Mouse (Mus musculus) urinary bladder, postnatal 36 days (tissue): ENCODE measurements around the gene Unc5b.

Experiments
- DNase-seq, 2 experiments: peaks; one replicate each; pipeline ENCODE4 v3.0.0; 2022; ENCODE audit warnings: low spot score in 2 of 2, mixed read lengths in 1 of 2

Gene Unc5b

GRCm38 (mm10) chr10:60821311-60821710 is 10.1 kb downstream of the Unc5b start:
- no peak for DNase-seq

DNA sequence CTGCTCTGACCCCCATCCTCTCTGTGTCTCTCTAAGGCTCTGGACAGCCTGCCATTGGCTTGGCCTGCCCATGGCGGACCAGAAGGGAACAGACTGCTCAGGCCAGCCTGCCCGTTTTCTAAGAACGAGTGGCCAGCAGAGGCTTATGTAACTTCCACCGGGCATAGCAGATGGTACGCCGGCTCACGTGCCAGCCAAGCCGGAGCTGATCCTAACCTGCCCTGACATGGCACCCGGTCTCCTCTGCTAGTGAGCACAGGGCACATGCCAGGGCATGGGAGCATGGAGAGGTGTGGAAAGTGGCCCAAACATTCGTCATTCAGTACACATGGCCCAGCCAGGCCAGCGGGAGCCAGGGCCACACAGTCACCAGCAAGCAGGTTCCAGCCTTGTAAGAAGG is 10.8 kb downstream of the Unc5b start:
- DNase-seq = peak; percentile 69 to 82

DNA sequence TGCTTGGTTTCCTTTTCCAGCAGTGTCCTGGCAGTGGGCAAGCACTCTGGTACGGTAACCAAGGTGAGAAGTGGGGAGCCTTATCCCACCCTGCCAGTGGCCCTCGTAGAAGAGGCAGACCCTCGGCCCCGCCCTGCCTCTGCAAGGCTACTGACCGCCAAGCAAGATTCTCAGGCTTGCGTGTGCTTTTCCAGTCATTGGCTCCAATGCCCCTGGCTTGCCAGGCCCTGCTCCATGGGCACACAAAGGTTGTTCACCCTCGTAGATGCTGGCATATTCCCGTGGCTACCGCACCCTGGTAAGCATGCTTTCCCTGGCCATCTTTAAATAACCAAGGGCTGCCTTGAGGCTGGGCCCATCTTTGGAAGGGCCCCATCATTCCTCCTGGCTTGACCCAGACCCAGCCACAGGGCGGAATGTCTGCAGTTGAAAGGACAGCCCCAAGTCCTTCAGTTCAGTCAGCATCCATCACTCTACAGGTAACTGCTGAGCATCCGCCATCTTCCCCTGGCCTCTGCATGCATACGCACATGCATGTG is 11.7 kb downstream of the Unc5b start:
- no peak for DNase-seq

GRCm38 (mm10) chr10:60819179-60819578 is 12.2 kb downstream of the Unc5b start:
- no peak for DNase-seq

DNA sequence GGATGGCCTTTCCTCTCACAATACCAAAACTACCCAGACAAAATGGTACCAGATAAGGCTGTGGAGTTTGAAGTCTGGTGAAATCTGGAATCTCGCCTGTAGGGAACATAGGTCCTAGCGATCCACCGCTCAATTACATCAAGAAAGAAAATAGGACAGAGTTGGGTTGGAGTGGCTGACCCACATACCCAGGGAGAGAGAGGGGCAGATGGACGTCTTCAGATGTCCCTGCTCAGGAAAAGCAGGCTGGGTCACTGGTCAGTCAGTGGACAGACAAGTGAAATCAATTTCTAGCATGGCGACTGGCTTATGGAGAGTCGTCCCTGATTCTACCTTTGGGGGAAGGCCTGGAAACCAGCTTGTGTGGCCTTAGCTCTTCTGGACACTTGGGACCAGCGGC is 12.7 kb downstream of the Unc5b start:
- DNase-seq = no peak

GRCm38 (mm10) chr10:60817868-60818267 is 13.5 kb downstream of the Unc5b start:
- no peak for DNase-seq

GRCm38 (mm10) chr10:60816872-60817648 is 14.3 kb downstream of the Unc5b start:
- DNase-seq = peak in 1 of 2 experiments; percentile 71

GRCm38 (mm10) chr10:60815855-60816254 is 15.5 kb downstream of the Unc5b start:
- no peak for DNase-seq

DNA sequence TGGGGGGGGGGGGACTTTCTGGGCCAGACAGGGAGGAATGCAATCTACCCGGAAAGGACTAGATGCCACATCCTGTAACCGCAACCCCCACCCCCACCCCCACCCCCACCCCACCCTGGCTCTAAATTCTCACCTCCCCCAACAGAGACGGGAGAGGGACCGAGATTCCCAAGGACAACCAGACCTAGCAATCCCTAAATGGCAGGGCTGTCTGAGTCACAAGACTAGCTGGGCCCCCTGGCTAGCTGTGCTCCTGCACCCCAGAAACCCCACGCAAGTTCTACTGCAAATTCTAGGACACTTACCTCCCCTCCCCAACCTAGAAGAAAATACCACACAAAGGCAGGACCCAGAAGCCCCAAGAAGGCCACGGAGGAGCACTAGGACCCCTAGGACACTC is 16.3 kb downstream of the Unc5b start:
- DNase-seq = no peak

GRCm38 (mm10) chr10:60814444-60815057 is 16.8 kb downstream of the Unc5b start:
- DNase-seq = peak in 1 of 2 experiments; percentile 46

DNA sequence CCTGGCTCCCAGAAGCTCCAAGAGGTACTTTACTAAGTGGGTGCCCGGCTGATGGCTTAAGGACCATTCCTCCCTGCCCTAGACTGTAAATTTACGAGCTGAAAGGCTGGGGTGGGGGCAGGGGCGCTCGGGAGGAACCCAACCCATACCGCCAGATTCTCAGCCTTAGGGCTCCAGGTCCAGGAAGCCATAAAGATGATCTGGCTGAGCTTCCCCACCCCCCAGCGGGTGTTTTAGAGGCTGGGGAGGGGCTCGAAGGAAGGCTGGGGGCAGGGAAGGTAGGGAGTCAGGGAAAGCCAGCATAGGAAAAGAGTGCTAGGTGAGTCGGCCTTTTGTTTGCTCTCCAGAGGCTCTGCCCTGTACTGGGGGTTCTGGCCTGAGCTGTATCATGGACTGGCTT is 17.8 kb downstream of the Unc5b start:
- no peak for DNase-seq

GRCm38 (mm10) chr10:60811792-60812525 is 19.4 kb downstream of the Unc5b start:
- no peak for DNase-seq

- DNase-seq = no peak
These were observed 22.9 kb downstream of the Unc5b start for GRCm38 (mm10) chr10:60808447-60808846.

GRCm38 (mm10) chr10:60807531-60808185 is 23.7 kb downstream of the Unc5b start:
- DNase-seq = peak in 1 of 2 experiments; percentile 61

DNA sequence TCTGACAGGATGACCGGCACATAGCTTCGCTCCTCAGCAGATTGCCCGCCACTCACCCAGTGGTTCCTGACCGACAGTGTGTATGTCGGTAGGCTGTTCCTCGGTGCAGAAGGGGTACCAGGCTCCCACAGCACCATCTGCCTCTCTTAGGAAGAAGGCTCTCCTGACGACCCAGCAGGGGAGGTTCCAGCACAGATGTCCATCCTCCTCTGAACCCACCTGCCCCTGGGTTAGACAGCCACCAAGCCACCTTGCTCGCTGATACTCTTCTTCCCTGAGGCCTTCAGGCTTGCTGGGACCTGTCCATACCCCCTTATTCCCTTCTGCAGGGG is 25.2 kb downstream of the Unc5b start:
- DNase-seq = no peak

DNA sequence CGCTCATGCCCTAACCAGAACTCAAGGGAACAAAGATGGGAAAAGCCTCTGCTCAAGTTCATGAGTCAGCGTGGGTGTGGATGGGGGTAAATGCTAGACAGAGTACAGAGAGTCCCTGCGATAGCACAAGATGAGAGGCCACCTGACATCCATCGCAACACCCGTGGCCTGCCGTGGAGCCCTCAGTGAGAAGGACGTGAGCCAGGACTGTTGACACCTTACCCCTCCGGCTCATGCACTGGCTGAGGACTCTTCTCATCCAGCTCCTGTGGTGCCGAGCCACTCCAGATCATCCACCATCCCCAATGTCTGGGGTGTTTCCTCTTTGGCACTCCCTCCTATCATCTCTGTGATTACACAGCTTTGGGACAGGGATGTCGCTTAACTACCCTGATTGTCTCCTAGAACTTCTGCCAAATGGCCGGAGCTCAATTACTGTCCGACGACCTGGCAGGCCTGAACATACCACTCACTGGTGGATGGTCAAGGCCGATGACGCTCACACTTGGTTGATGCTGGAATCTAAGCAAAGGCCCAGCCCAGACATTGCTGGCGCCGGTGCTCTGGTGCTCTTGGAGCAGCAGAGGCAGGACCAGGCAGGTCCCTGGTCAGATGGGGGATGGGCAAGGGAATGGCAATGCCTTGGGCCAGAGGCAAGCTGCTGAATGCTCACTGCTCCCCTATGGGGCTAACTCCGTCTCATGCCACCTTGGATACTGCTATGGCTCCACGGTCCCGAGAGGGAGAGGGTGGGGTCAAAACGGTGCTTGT is 25.8 kb downstream of the Unc5b start:
- peak; percentile 56 to 68 for DNase-seq

DNA sequence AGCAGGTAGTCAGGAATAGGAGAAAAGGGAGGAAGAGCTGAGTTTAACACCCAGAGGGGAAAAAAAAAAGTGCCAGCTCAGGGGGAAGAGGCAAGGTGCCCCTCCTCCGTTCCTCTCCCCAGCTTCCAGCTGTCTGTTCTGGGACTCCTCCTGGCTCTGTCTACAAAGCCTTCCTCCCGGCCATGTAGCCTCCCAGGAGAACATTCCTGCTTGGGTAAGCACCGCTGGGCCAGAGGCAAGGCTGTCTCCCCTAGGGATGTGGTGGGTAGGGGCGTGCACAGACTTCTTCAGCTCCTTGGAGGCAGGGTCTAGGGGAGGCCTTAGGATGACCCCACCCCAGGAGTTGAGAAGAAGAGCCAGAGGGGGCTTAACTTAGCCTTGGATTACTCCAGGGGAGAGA is 26.5 kb downstream of the Unc5b start:
- DNase-seq = no peak

DNA sequence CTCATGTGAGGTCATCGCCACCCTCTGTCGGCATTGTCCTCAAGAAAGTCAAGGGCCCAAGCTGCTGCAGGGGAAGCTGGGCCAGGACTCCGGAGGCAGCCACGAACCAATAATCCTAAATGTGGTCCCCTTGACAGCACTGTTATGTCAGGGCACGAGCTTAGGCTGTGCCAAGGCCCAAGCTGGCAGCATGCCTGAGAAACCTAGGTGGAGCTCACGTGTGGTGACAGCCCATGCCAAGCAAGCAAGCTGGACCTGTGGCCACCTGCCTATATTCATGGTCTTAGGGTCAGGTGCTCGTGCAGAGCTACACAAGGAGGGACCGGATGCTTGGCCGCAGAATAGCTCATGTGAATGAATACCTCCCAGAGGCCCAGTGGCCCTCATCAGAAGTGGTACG is 27.4 kb downstream of the Unc5b start:
- DNase-seq = peak; percentile 56 to 61

GRCm38 (mm10) chr10:60801898-60802412 is 29.4 kb downstream of the Unc5b start:
- DNase-seq = no peak

GRCm38 (mm10) chr10:60801168-60801897 is 30.0 kb downstream of the Unc5b start:
- no peak for DNase-seq
